Mouse (Mus musculus) erythroblast, adult 5-6 weeks (primary cell): Measurements from ENCODE around the gene Selenow. TPM values are rescaled to one million over a fixed set of nuclear protein-coding genes. Genes with fewer than 3 reads are reported as not detected.
"Not testable (repeated sequence)": the region's sequence is repeated elsewhere in the genome, so short reads cannot be mapped to it uniquely, and the experiment has no call there.

Experiments used
- ATAC-seq: replicated peaks from 2 replicates; pipeline ENCODE4 v1.8.0; 2016; ENCODE audit warnings: moderate number of reproducible peaks, mild to moderate bottlenecking, moderate TSS enrichment, inconsistent platforms; ENCODE audit not compliant: poor library complexity, low FRiP score, severe bottlenecking
- total RNA-seq, 2 experiments: library from RNA; stranded (forward) in 1 of 2; stranded (reverse) in 1 of 2; fragments of 150-400 nt in 1 of 2; fragments of 200-764, 138-1000 nt in 1 of 2; gene quantifications; 2 replicates each; pipeline versions ENCODE4 v1.2.3 to v1.2.4; 2015 to 2017; ENCODE audit warnings: low replicate concordance in 2 of 2

Gene Selenow
- total RNA-seq, 2 experiments from 2014 or later, result 7.5 to 50.1 TPM

GRCm38 (mm10) chr7:15948381-15948941 lies 26.3 kb upstream of the Selenow start:
- ATAC-seq, result peak; percentile 78

- no peak for ATAC-seq
Measured at GRCm38 (mm10) chr7:15947653-15948260, 25.6 kb upstream of the Selenow start.

- ATAC-seq, result peak; percentile 90
Measured at GRCm38 (mm10) chr7:15945721-15946536, 23.7 kb upstream of the Selenow start, which contains the start of gene Nop53. Nop53 (minus strand) TSS chr7:15946074.

- ATAC-seq, result no peak
Measured at GRCm38 (mm10) chr7:15945211-15945610, 23.0 kb upstream of the Selenow start.

GRCm38 (mm10) chr7:15944311-15944710 lies 22.1 kb upstream of the Selenow start:
- no peak for ATAC-seq

GRCm38 (mm10) chr7:15938621-15939020 lies 16.4 kb upstream of the Selenow start:
- no peak for ATAC-seq

GRCm38 (mm10) chr7:15937491-15937890 lies 15.3 kb upstream of the Selenow start:
- no peak for ATAC-seq

GRCm38 (mm10) chr7:15933437-15934359 lies 11.5 kb upstream of the Selenow start:
- ATAC-seq, result no peak

GRCm38 (mm10) chr7:15931635-15932034 lies 9.4 kb upstream of the Selenow start:
- ATAC-seq, result no peak

GRCm38 (mm10) chr7:15930543-15930942 lies 8.3 kb upstream of the Selenow start:
- ATAC-seq, result no peak

- peak; percentile 97 for ATAC-seq
Measured at GRCm38 (mm10) chr7:15929910-15930309, 7.7 kb upstream of the Selenow start.

GRCm38 (mm10) chr7:15921796-15922195 lies 406 bp downstream of the Selenow start:
- ATAC-seq, result peak; percentile 52

GRCm38 (mm10) chr7:15920645-15921190 lies 1.5 kb downstream of the Selenow start:
- ATAC-seq, result no peak

GRCm38 (mm10) chr7:15919947-15920346 lies 2.3 kb downstream of the Selenow start:
- ATAC-seq, result no peak

- no peak for ATAC-seq
Measured at GRCm38 (mm10) chr7:15918371-15918770, 3.8 kb downstream of the Selenow start.

- ATAC-seq, result no peak
Measured at GRCm38 (mm10) chr7:15916996-15917395, 5.2 kb downstream of the Selenow start.

GRCm38 (mm10) chr7:15916134-15916723 lies 6.0 kb downstream of the Selenow start:
- ATAC-seq, result no peak

- not testable (repeated sequence) for ATAC-seq
Measured at GRCm38 (mm10) chr7:15915695-15916094, 6.5 kb downstream of the Selenow start.

GRCm38 (mm10) chr7:15914751-15915150 lies 7.5 kb downstream of the Selenow start:
- no peak for ATAC-seq
